Mouse (Mus musculus) testis, adult 2 months (tissue): ENCODE data around the gene Mcf2l. TPM values are rescaled to one million over a fixed set of nuclear protein-coding genes. Genes with fewer than 3 reads are reported as not detected.

ENCODE experiments used
- H3K27ac ChIP-seq: fragments of 200-500 bp; 2 replicates; pipeline ENCODE4 v1.5.1; 2012; ENCODE audit warnings: low read depth, low read length; ENCODE audit not compliant: control insufficient read depth, insufficient read depth
- H3K27me3 ChIP-seq: fragments of 200-500 bp; 2 replicates; pipeline ENCODE4 v1.6.1; 2012; ENCODE audit warnings: mild to moderate bottlenecking, low read length, moderate library complexity; ENCODE audit not compliant: control insufficient read depth, insufficient read depth
- H3K36me3 ChIP-seq: fragments of 200-500 bp; 2 replicates; pipeline ENCODE4 v1.6.1; 2012; ENCODE audit warnings: mild to moderate bottlenecking, low read length; ENCODE audit not compliant: control insufficient read depth, insufficient read depth
- H3K4me1 ChIP-seq: fragments of 200-500 bp; 2 replicates; pipeline ENCODE4 v1.6.1; 2012; ENCODE audit warnings: low read length; ENCODE audit not compliant: control insufficient read depth, insufficient read depth
- H3K4me3 ChIP-seq: fragments of 200-500 bp; 2 replicates; pipeline ENCODE4 v1.5.1; 2012; ENCODE audit warnings: low read depth, mild to moderate bottlenecking, low read length, moderate library complexity, mixed read lengths; ENCODE audit not compliant: control insufficient read depth
- CTCF ChIP-seq: fragments of 200-500 bp; IDR thresholded peaks from 2 replicates; pipeline ENCODE4 v1.5.1; 2012; ENCODE audit warnings: low read depth, mild to moderate bottlenecking, inconsistent platforms, low read length, moderate library complexity; ENCODE audit not compliant: control insufficient read depth, insufficient read depth, insufficient replicate concordance
- POLR2A ChIP-seq: fragments of 200-500 bp; IDR thresholded peaks from 2 replicates; pipeline ENCODE4 v1.6.1; 2012; ENCODE audit warnings: low read depth, mild to moderate bottlenecking, inconsistent platforms, low read length, moderate library complexity; ENCODE audit not compliant: control insufficient read depth
- polyA plus RNA-seq: library from polyadenylated mRNA; depleted of rRNA; stranded (reverse); fragments of >200 nt; gene quantifications from 2 replicates; pipeline ENCODE4 v1.2.3, GENCODE M21; 2012

The Mcf2l gene
- polyA plus RNA-seq, 1 experiment = 8.9 TPM

DNA sequence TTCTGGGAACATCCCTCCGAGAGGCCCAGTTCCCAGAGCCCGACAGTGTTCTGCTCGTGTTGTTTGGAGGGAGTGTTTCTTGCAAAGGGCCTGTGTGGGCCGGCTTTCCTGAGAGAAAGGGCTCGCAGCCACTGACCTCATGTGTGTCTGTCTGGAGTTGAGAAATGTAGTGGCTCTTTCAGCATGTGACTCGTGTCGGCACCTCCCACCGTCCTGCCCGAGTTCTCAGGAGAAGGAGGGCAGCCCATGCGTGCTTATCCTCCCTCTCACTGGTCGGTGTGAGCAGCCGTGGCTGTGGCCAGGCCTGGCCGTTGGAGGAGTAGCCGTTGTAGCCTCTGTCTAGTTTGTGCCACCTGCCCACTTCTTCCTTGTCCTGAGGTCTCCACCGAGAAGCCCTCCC, 17.6 kb upstream of the Mcf2l start:
- Histone ChIP-seq H3K36me3 (no peaks in the 10 kb centered on the region; the same call in 1 of the 2 replicates), H3K4me1 (no peaks in the 10 kb centered on the region), H3K27me3 (no peaks in the 10 kb centered on the region), H3K27ac (no peak overlapping the region), H3K4me3 (no peak overlapping the region)
- TF ChIP-seq CTCF (no peak), POLR2A (no peak)

DNA sequence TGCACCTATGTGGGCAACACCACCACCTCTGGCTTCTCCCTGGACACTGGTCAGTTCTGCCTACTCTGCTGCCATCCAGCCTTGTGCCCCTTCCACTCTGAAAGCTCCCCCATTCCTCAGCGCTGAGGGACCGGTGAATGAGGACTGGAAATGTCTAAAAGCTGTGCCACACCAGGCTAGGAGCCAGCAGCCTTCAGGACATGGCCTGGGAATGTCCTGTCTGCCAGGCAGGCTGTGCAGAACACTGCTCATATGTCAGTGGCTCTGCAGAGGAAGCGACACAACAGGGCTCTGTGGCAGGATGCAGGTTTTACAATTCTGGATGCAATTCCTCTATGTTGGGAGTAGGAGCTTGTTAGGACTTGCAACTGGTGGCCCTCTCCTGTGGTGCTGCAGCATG, 10.5 kb upstream of the Mcf2l start:
- no peak overlapping the region for H3K4me3 ChIP-seq
- no peaks in the 10 kb centered on the region for H3K4me1 ChIP-seq
- no peaks in the 10 kb centered on the region; the same call in 1 of the 2 replicates for H3K36me3 ChIP-seq
- H3K27me3 ChIP-seq = no peaks in the 10 kb centered on the region
- TF ChIP-seq CTCF (no peak), POLR2A (no peak)
- no peak overlapping the region for H3K27ac ChIP-seq

DNA sequence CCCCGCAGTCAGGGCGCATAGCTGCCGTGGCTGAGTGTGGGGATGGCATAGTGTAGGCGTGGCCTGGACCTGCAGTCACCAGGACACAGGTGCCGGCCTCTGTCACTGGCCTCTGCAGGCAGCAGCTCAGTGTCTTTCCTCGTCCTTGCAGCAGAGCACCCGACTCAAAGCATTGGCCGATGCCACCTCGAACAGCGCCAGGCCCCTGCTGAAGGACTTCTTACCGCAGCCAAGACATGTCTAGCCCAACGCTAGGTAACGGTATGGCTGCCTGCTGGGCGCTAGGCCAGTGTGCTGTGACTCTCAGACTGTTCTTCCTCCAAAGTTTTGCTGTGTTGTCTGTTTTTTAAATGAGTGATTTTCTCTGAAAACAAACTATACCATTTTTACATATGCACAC, 10.0 kb upstream of the Mcf2l start:
- Histone ChIP-seq H3K27ac (no peak overlapping the region), H3K4me1 (no peaks in the 10 kb centered on the region), H3K4me3 (no peak overlapping the region), H3K36me3 (no peaks in the 10 kb centered on the region; the same call in 1 of the 2 replicates), H3K27me3 (no peaks in the 10 kb centered on the region)
- TF ChIP-seq CTCF = no peak
- TF ChIP-seq POLR2A = no peak

DNA sequence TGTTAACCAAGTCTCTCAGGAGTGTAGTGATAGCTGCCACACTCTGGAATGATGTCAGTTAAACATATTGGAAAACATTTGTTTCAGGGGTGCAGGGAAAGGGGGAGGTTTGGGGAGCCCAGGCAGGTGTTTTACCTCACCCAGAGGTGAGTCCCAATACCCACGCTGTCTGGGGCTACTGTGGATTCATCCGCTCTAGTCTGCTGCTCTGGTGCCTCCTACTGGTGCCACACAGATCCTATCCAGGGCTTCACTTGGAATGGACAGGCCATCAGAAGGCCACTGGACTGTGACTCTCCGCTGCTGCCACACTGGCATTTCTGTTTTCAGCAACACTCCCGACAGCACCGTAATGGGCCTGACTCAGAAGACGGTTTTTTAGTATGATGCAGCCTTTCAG, 7.8 kb upstream of the Mcf2l start:
- no peak for TF ChIP-seq CTCF
- TF ChIP-seq POLR2A = no peak

DNA sequence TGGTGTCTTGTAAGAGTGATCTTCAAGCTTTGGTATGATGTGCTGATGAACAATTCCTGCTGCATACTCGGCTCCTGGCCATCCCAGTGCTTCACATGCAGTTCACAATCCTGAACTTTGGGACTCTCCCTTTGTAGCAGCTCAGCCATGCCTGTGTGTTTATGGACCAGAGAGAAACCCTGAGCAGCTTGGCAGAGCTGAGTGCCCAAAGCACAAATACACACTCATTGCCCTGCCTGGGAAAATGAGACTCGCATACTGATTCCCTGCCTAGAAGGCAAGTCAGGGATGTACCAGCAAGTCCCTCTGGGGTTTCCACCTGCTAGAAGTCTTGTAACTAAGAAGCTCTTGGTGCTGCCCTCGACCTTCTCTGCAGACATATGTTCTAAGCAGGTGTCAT, 3.9 kb upstream of the Mcf2l start:
- H3K4me1 ChIP-seq = peaks cover 20% of the 10 kb centered on the region
- no peak overlapping the region for H3K27ac ChIP-seq
- H3K36me3 ChIP-seq = no peaks in the 10 kb centered on the region
- H3K27me3 ChIP-seq = no peaks in the 10 kb centered on the region
- no peak overlapping the region for H3K4me3 ChIP-seq
- no peak for TF ChIP-seq CTCF
- no peak for TF ChIP-seq POLR2A

More for the DNA sequence above, 7.8 kb upstream of the Mcf2l start:
- Histone ChIP-seq H3K4me1 (no peaks in the 10 kb centered on the region), H3K36me3 (no peaks in the 10 kb centered on the region), H3K27me3 (no peaks in the 10 kb centered on the region), H3K4me3 (no peak overlapping the region), H3K27ac (no peak overlapping the region)

DNA sequence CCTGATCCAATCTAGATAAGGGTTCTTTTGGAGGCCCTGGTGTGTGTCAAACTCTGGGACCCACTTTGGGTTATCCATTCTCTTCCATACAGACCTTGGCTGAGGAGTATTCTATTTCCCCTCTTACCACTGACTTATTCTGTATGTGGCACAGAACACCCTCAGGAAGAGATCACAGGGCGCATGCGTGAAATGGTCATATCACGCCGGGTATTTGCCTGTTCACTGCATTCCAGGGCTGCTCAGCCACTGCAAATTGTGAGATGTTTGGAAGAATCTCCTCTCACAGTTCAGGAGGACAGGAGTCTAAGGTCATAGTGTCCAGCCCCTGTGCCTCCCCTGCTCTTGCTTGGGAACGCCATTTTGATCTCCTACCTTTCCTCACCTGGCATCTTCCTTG, 3.0 kb upstream of the Mcf2l start:
- TF ChIP-seq CTCF (no peak), POLR2A (no peak)
- no peaks in the 10 kb centered on the region for H3K27me3 ChIP-seq
- no peak overlapping the region for H3K27ac ChIP-seq
- peaks cover 21% of the 10 kb centered on the region for H3K4me1 ChIP-seq
- H3K4me3 ChIP-seq = no peak overlapping the region
- H3K36me3 ChIP-seq = no peaks in the 10 kb centered on the region

DNA sequence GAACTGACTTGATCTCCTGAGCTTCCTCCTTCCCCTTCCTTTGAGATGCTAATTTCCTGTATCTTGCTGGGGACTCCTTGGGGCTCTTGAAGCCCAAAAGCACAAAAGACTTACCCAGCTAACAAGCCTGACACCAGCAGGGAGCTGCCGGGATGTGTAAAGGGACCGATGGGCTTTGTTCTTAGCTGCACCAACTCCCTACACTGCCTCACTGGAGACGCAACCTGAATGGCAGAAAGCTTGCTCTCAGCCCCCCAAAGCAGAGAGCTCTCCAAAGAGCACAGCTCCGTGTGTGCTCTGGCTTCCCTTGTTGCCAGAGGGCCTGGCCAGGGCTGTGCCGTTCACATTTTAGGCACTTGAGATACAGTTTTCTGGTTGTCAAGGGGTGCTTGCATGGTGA, 2.1 kb upstream of the Mcf2l start:
- Histone ChIP-seq H3K27me3 (no peaks in the 10 kb centered on the region), H3K4me1 (peaks cover 21% of the 10 kb centered on the region), H3K27ac (no peak overlapping the region), H3K4me3 (no peak overlapping the region), H3K36me3 (no peaks in the 10 kb centered on the region)
- TF ChIP-seq CTCF (no peak), POLR2A (no peak)

DNA sequence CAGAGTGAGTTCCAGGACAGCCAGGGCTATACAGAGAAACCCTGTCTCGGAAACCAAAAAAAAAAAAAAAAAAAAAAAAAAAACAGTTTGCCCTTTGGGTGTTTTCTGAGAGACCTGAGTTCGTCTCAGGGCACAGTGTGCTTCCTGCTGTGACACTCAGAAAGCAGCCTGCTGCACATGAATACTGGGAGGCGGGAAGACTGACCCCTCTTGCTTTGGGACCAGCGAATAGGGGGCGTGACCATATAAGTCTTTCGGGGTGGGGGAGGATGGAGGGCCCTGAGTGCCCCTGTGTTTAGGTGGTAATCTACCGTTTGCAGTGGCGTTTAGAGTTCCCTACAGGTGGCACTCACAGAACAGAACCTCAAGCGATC, 636 bp upstream of the Mcf2l start:
- peaks cover 21% of the 10 kb centered on the region for H3K4me1 ChIP-seq
- H3K27ac ChIP-seq = peak overlapping the region; percentile 85
- peak overlapping the region; percentile 93 for H3K4me3 ChIP-seq
- H3K27me3 ChIP-seq = no peaks in the 10 kb centered on the region
- H3K36me3 ChIP-seq = no peaks in the 10 kb centered on the region
- TF ChIP-seq POLR2A (no peak; the same call in 1 of the 2 replicates), CTCF (no peak)
